Comparison of ENCODE assay signal across 8 mouse cellular contexts in the genomic region with DNA sequence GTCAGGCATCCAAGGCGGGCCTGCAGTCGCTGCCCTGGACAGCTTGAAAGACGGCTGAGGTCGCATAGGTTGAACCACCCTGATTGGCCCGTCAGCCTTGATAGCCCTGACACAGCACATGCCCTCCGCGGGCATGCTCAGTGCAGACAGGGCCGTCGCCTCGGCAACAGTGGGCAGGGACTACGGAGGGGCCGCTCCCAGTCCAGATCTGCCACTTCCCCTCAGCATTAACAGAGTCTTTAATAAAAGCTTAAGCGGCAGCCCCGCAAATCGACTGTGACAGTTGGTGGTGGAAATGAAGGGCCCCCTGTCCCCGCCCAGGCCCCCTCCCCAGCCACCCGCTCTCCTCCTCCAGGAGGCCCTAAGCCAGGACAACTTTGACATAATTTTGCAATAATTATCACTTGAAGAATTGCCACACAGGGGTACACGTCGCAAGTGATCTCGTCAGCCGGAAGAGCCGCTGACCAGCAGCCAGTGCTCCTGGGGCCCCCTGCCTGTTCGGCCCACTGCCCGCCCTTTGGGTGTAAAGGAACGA.
DNase-seq lines count a peak whose midpoint lies in the region; ATAC-seq and TF ChIP-seq lines count a peak whose summit lies in the region.

No protein-coding gene starts in this region.

- peak overlapping the region; percentile 70 for H3K4me3 ChIP-seq in testis, adult 2 months (ENCODE audit: control insufficient read depth, low read depth, low read length)
- no peak overlapping the region for H3K4me3 ChIP-seq in heart, embryonic 15.5 days
- no peak overlapping the region for H3K4me3 ChIP-seq in kidney, postnatal 0 days (replicated peaks; ENCODE audit: low read depth, low read length)

- H3K27me3 ChIP-seq in testis, adult 2 months (ENCODE audit: control insufficient read depth, insufficient read depth, low read length) = no peaks in the 10 kb centered on the region
- H3K27me3 ChIP-seq in heart, embryonic 15.5 days = peaks cover 2% of the 10 kb centered on the region; the same call in 1 of the 2 replicates
- no peaks in the 10 kb centered on the region for H3K27me3 ChIP-seq in kidney, postnatal 0 days (ENCODE audit: insufficient read depth, low read length)

- no peaks in the 10 kb centered on the region; the same call in 1 of the 2 replicates for H3K36me3 ChIP-seq in testis, adult 2 months (ENCODE audit: control insufficient read depth, insufficient read depth, low read length)
- peaks cover 53% of the 10 kb centered on the region for H3K36me3 ChIP-seq in heart, embryonic 15.5 days
- peaks cover 13% of the 10 kb centered on the region; the same call in 1 of the 2 replicates for H3K36me3 ChIP-seq in kidney, postnatal 0 days (ENCODE audit: insufficient read depth, low read length)

- H3K4me1 ChIP-seq in testis, adult 2 months (ENCODE audit: control insufficient read depth, insufficient read depth, low read length) = peaks cover 15% of the 10 kb centered on the region
- H3K4me1 ChIP-seq in heart, embryonic 15.5 days (replicated peaks) = peaks cover 38% of the 10 kb centered on the region
- H3K4me1 ChIP-seq in kidney, postnatal 0 days (replicated peaks; ENCODE audit: insufficient read depth, low read length) = peaks cover 16% of the 10 kb centered on the region

- H3K27ac ChIP-seq in testis, adult 2 months (ENCODE audit: control insufficient read depth, insufficient read depth, low read depth, low read length) = 0 out of 2 replicates have a peak overlapping the region, but pooled peaks have one; percentile 22
- peak overlapping the region; percentile 68 for H3K27ac ChIP-seq in heart, embryonic 15.5 days
- H3K27ac ChIP-seq in kidney, postnatal 0 days = peak overlapping the region; percentile 61

- 16% methylated on average over 25 of the region's 25 CpGs for WGBS in heart, embryonic 15.5 days
- 5% methylated on average over 25 of the region's 25 CpGs for WGBS in kidney, postnatal 0 days

- ATAC-seq in heart, embryonic 15.5 days (replicated peaks; ENCODE audit: insufficient number of reproducible peaks, insufficient read depth, low FRiP score, low read depth) = peak; percentile 86
- peak; percentile 94 for ATAC-seq in kidney, postnatal 0 days (replicated peaks; ENCODE audit: low FRiP score, low read depth)
- no peak for ATAC-seq in cerebellum, adult (ENCODE audit: insufficient number of reproducible peaks, low FRiP score, low TSS enrichment)

- TF ChIP-seq POLR2A in testis, adult 2 months (IDR thresholded peaks at IDR 0.05; ENCODE audit: control insufficient read depth, low read depth, low read length) = peak; percentile 69; the same call in 1 of the 2 replicates

- no peak for DNase-seq in testis, postnatal 10 days (ENCODE audit: low spot score)
- peak; percentile 50 for DNase-seq in embryo, embryonic 11.5 days (ENCODE audit: low read depth, low spot score)
- DNase-seq in kidney, postnatal 0 days (ENCODE audit: low spot score) = peak; percentile 88
- DNase-seq in lung, postnatal 25 days (ENCODE audit: low spot score) = peak; percentile 89
- peak; percentile 98 for DNase-seq in retina, postnatal 1 day

- no peak for TF ChIP-seq CTCF in testis, adult 2 months (IDR thresholded peaks at IDR 0.05; ENCODE audit: control insufficient read depth, insufficient read depth, insufficient replicate concordance, low read depth, low read length)
- TF ChIP-seq CTCF in kidney, postnatal 0 days (IDR thresholded peaks at IDR 0.05; ENCODE audit: low read depth) = no peak

- H3K4me2 ChIP-seq in heart, embryonic 15.5 days = peak overlapping the region; percentile 51
- H3K4me2 ChIP-seq in kidney, postnatal 0 days (ENCODE audit: low read length) = peak overlapping the region; percentile 14

- peak overlapping the region; percentile 38; the same call in 1 of the 2 replicates for H3K9ac ChIP-seq in heart, embryonic 15.5 days
- H3K9ac ChIP-seq in kidney, postnatal 0 days (ENCODE audit: low read depth, low read length) = no peak overlapping the region

- H3K9me3 ChIP-seq in heart, embryonic 15.5 days (replicated peaks) = no peaks in the 10 kb centered on the region
- H3K9me3 ChIP-seq in kidney, postnatal 0 days (replicated peaks; ENCODE audit: low read length) = no peaks in the 10 kb centered on the region
